Mouse (Mus musculus) spleen, postnatal 4 days (tissue): ENCODE data around the gene Gabrg2.

Experiments
- DNase-seq, 2 experiments: peaks; one replicate each; pipeline ENCODE4 v3.0.0; 2022; ENCODE audit warnings: low spot score in 2 of 2

The Gabrg2 gene

DNA sequence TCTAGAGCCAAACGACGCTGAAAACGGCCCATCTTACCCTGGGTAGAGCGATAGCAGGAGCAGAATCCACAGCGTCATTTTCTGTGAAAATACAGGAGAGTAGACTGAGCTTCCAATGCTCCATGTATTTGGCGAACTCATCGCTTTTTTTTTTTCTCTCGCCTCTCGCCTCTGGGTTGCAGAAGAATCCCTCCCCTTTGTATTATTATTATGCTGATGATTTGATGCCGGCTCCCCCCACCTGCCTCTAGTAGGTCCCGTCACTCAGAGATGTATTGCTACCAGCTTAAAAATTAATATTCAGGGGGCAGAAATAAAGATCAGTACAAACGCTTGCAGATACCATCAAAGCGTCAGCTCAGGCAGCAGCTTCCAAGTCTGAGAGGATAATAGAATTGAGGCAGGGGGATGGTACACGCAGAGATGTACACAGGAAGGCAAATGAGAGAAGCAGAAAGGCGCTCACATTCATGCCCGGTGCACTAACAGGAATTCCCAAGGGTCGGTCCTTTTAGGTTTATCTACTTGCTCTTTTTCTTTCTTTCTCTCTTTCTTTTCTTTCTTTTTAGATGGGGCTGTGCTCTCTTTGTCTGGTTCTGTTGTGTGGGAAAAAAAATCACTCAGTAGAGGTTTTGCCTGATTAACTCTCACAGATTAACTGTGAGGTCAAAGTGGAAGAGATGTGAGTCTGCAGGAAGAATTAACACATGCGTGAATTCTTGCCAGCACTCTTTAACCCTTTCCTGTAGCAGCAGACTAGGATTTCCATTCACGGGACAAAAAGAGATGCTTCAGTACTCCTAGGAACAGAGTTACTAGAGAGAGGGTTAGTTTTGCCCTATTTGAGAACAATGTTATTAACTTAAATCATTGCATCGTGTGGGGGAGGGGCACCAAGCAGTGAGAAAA lies at the start of gene Gabrg2:
TSS of gene Gabrg2 (minus strand) at position 668 of the 909 bp plus-strand sequence.
- DNase-seq, result no peak

DNA sequence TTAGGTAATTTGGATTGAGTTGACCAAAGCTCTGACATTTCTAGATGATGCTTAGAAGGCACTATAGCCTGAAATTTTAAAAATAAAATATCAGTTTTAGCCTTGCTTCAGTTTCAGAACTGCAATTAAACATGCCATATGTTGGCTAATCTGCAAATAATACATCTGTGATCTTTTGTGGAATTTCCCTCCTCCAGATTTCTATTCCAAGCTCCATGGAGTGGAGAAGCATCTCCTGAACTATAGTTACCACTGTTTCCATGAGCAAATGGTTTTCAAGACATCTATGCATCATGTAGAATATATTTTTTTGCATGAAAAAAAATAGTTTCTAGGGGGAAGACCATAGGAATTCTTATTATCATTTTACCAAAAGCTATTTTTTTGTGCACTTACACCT lies 47.5 kb upstream of the Gabrg2 start:
- DNase-seq, result no peak

DNA sequence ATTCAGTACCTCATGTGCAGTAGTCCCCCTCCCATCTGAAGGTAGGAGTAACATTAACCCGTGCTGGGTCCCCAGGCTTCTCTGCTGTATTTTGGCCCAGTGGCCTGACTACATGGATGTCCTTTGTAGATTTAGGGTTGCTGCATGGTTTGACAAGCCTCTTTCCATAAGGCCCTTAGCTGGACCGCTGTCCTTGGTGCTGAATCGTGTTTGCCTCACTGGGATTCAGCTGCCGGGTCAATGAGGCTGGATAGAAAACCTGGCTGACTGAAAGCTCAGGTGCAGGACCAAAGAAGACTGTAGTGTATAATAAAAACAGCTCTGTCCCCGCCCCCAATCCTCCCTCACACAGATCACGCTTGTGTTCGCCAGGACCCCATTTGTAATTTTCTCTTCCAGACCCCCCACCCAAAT lies 1.2 kb downstream of the Gabrg2 start:
- DNase-seq, result no peak

DNA sequence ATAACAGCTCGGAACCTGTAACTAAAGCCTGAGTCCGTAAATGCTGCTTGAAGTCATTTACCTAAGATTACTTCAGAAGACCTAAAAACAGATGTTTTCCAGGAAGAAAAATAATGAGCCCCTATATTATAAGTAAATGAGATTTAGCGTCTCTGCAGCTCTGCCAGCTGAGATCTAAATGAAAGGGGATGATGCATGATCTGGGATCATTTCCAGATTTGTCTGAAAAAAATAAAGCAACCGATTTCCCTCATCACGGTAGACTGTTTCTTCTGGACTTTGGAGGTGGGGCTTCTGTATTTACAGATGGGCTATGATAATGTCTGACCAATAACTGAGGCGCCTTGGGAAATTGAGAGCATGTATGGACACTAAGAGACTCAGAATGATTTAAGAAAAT lies 20.5 kb downstream of the Gabrg2 start:
- no peak for DNase-seq

DNA sequence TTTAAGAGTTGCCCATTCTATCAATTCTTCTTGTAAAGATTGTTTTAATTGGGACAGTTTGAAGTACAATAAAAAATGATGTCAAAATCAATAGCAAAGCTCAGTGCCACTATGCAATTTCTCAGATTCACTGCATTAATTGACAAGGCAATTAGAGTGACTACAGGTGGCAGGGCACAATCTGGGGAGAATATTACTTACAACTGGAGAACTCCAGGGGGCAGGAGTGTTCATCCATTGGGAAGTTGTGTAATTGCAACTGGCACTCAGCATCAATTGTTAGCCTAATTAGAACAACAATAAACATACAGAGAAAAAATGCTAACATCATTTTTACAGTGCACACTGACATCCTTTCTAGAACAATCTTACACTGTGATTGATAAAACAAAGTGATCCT lies 32.1 kb downstream of the Gabrg2 start:
- DNase-seq, result no peak

DNA sequence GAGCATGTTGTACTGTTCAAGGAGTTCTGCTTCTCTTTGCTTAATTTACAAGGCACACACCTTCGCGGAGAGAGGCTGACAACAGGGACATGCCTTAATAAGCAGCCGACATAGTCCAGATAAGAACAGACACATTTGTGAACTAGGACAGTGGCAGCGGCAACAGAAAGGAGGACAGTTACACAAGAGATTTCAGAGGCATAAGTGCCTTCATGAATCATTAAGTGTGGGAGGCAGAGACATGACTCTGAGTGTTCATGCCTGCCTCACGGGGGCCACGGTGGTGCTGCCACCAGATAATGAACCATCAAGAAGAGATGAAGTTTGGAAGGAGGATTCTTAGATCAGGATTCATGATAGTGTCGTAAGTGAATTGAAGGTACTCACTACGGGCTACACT lies 38.0 kb downstream of the Gabrg2 start:
- no peak for DNase-seq

DNA sequence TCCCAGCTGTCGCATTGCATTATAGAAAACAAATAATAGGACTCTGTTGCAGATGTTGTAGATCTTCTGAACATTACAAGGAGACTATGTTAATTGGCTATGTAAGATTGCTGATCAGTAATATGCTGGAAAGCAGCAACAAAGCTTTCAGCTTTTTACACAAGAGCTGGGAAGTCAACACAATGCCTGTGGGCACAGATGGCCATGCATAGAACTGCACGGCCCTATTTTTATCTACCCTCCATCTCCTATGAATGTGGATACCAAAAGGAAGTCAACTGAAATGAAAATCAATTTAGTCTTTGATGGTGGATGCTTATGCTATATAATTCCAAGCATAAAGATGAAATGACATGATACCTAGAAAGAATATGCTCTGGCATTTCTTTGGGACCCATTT lies 47.1 kb downstream of the Gabrg2 start:
- no peak for DNase-seq

DNA sequence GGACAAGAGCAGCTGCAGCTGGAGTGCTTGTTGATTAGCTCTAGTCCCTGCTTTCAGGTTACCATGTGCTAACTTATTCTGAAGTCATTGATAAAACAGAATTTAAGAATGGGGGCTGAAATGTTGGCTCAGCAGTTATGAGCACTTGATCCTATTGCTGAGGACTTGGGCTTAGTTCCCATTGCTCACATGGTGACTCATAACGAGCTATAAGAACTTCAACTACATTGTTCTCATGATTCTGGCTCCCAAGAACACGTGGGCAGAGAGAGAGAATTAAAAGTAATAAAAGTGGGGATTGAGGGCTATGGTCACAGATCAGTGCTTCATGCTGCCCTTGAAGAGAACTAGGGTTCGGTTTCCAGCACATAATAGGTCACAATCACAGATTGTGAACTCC lies 48.8 kb downstream of the Gabrg2 start:
- DNase-seq, result no peak

DNA sequence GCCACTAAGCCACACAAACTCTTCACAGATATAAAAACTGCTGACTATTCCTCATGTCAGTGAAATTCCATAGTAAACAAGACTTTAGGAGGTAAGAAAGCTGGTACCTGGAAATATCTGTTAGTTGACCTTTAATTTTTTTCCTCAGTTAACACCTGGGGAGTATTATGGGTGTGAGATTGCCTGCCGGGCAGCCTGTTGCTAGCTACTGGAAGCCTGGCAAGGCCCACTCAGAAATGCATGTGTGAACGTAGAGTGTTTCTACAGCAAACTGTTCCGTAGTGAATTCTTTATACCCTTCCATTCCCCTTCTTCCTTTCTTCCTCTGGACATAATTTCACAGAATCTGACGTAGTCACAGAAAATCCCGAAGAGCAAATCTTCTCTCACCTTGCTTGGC lies 55.2 kb downstream of the Gabrg2 start:
- no peak for DNase-seq

DNA sequence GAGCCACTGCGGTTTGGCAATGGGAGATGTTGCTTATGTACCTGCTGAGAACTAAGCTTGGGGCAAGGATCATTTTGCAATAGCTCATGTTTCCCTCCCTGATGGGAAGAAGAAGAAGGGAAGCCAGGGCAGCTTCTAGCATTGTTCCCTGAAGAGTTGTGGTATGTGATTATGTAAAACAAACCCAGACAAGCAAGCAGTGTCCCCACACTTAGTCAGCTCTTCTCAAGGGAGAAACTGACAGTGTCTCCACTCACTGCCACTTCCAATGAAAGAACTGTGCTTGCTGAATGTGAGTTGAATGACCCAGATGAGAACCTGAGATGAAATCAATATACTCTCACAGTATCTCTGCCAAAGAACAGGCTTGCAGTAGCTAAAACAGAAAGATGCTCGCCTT lies 62.7 kb downstream of the Gabrg2 start:
- DNase-seq, result no peak

DNA sequence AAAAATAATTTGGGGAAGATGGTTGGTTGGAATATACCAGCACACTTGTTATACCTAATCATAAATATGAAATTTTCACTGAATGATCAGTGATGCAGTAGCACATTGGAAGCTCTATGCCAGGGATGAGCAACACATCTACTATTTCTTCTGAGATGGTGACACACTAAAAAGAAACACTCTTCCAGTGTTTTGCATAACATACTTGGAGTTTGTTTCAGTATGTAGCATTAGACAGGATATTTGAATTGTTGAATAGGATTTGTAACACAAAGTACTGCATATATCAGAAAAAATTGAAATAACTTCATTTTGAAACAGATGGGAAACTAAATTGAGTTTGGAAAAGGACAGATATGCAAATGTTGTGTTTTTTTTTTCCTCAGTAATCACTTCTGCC lies 81.8 kb downstream of the Gabrg2 start:
- DNase-seq, result no peak

DNA sequence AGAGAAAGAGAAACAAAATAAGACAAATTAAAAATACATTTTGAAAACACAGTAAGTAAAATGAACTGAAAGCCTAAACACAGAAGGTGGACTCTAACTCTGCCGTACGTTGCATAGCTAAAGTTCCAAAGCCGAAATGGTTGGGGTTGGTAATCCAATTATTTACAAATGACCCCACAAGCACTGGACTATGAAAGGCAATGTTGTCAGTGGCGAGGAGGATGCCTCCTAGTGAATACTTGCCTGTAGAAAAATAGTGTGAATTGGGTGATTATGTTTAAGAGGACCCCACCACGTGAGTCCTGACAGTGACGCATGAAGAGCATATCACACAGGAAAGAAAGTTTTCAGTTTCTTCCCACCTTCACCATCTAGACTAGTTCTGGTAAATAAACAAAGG lies 86.6 kb downstream of the Gabrg2 start:
- DNase-seq, result no peak

DNA sequence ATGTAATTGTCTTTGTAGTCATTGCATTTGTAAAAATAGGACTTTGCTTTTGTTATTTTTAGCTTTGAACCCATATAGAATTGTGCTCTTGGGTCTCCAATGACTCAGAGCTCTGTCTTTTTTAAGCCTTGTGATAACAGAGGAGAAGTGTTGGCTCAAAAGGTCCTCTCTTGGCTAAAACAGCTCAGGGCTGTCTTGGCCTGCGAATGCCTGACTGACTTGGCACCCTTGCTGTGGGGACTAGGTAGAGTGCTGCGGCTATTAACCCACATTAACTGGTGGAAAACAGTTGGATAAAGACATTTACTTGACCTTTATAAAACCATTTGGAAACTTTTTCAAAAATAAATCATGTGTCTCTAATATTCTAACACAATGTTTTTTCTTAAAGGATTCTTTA lies 97.0 kb downstream of the Gabrg2 start:
- no peak for DNase-seq
